Mouse (Mus musculus): Measurements from ENCODE around the gene Tmem120b.

- TF ChIP-seq POLR2A (IDR thresholded peaks at IDR 0.05; ENCODE audit: low read depth, low read length) (no peak), UBTF (IDR thresholded peaks at IDR 0.05; ENCODE audit: low read depth, low read length) (0 out of 2 replicates have a peak, but pooled peaks have one; percentile 29), TBP (conservative IDR thresholded peaks at IDR 0.05; ENCODE audit: low read depth, low read length) (no peak), NELFE (IDR thresholded peaks at IDR 0.05; ENCODE audit: low read depth, low read length) (no peak), ZNF384 (IDR thresholded peaks at IDR 0.05; ENCODE audit: low read depth, low read length) (peak; percentile 59), ZC3H11A (IDR thresholded peaks at IDR 0.05; ENCODE audit: low read depth, low read length) (no peak), CTCF (conservative IDR thresholded peaks at IDR 0.05 in 1 of 2, IDR thresholded peaks at IDR 0.05 in 1 of 2; ENCODE audit: low read depth in 2 of 2, low read length in 2 of 2) (no peak), ZMIZ1 (IDR thresholded peaks at IDR 0.05; ENCODE audit: low read depth, low read length) (no peak), SMC3 (IDR thresholded peaks at IDR 0.05; ENCODE audit: low read depth, low read length) (no peak), MAX (IDR thresholded peaks at IDR 0.05; ENCODE audit: low read length) (no peak; the same call in 1 of the 2 replicates), CHD2 (IDR thresholded peaks at IDR 0.05; ENCODE audit: low read length) (no peak), PAX5 (IDR thresholded peaks at IDR 0.05; ENCODE audit: low read length) (no peak)
Observed at GRCm38 (mm10) chr5:123143251-123143970, 75.2 kb downstream of the Tmem120b start.

Data from CH12.LX (cell line).